Mouse (Mus musculus): ENCODE data around the gene Trit1. TPM values are rescaled to one million over a fixed set of nuclear protein-coding genes. Genes with fewer than 3 reads are reported as not detected.

Trit1 gene
- total and polyA plus RNA-seq, 3 experiments, result 2.4 to 5.5 (median 5.4) TPM

GRCm38 (mm10) chr4:122976885-122977284 lies 39.5 kb upstream of the Trit1 start:
- 80% methylated on average over 4 of the region's 4 CpGs for WGBS
- no peak for DNase-seq

GRCm38 (mm10) chr4:122978850-122979249 lies 37.5 kb upstream of the Trit1 start:
- WGBS, result 81% methylated on average over 2 of the region's 2 CpGs
- TF ChIP-seq POLR2A (IDR thresholded peaks at IDR 0.05; ENCODE audit: insufficient read depth, low read depth, low read length) (no peak), EP300 (IDR thresholded peaks at IDR 0.05; ENCODE audit: insufficient read depth, low read depth, low read length) (no peak), CTCF (IDR thresholded peaks at IDR 0.05) (no peak)
- H3K27ac ChIP-seq, result no peak overlapping the region
- H3K27me3 ChIP-seq (ENCODE audit: control insufficient read depth, insufficient read depth, low read length), result no peaks in the 10 kb centered on the region; the same call in 1 of the 2 replicates
- H3K4me1 ChIP-seq (ENCODE audit: control insufficient read depth, insufficient read depth, low read length), result no peaks in the 10 kb centered on the region
- no peak overlapping the region for H3K9ac ChIP-seq (ENCODE audit: low read depth, low read length)
- intact Hi-C loops (cut with DNase I), result no loop called here
- no peak overlapping the region for H3K4me3 ChIP-seq
- DNase-seq, result no peak
- H3K36me3 ChIP-seq (ENCODE audit: control insufficient read depth, insufficient read depth, low read length), result no peaks in the 10 kb centered on the region
- H3K79me2 ChIP-seq (replicated peaks; ENCODE audit: control insufficient read depth, insufficient read depth, low read length), result no peaks in the 10 kb centered on the region

More at GRCm38 (mm10) chr4:122976885-122977284, 39.5 kb upstream of the Trit1 start:
- no peak for TF ChIP-seq POLR2A (IDR thresholded peaks at IDR 0.05; ENCODE audit: insufficient read depth, low read depth, low read length)
- no peak for TF ChIP-seq EP300 (IDR thresholded peaks at IDR 0.05; ENCODE audit: insufficient read depth, low read depth, low read length)
- no peak for TF ChIP-seq CTCF (IDR thresholded peaks at IDR 0.05)
- Histone ChIP-seq H3K4me1 (ENCODE audit: control insufficient read depth, insufficient read depth, low read length) (no peaks in the 10 kb centered on the region), H3K36me3 (ENCODE audit: control insufficient read depth, insufficient read depth, low read length) (no peaks in the 10 kb centered on the region), H3K79me2 (replicated peaks; ENCODE audit: control insufficient read depth, insufficient read depth, low read length) (no peaks in the 10 kb centered on the region), H3K27me3 (ENCODE audit: control insufficient read depth, insufficient read depth, low read length) (no peaks in the 10 kb centered on the region; the same call in 1 of the 2 replicates), H3K4me3 (no peak overlapping the region), H3K27ac (no peak overlapping the region), H3K9ac (ENCODE audit: low read depth, low read length) (no peak overlapping the region)
- intact Hi-C loops (cut with DNase I), result no loop called here

GRCm38 (mm10) chr4:122979826-122980225 lies 36.6 kb upstream of the Trit1 start:
- WGBS, result 65% methylated on average over 3 of the region's 3 CpGs
- no peak overlapping the region for H3K27ac ChIP-seq
- intact Hi-C loops (cut with DNase I), result no loop called here

GRCm38 (mm10) chr4:122980684-122981083 lies 35.7 kb upstream of the Trit1 start:
- Histone ChIP-seq H3K27me3 (ENCODE audit: control insufficient read depth, insufficient read depth, low read length) (no peaks in the 10 kb centered on the region; the same call in 1 of the 2 replicates), H3K36me3 (ENCODE audit: control insufficient read depth, insufficient read depth, low read length) (no peaks in the 10 kb centered on the region), H3K4me3 (no peak overlapping the region), H3K27ac (no peak overlapping the region), H3K4me1 (ENCODE audit: control insufficient read depth, insufficient read depth, low read length) (no peaks in the 10 kb centered on the region), H3K9ac (ENCODE audit: low read depth, low read length) (no peak overlapping the region), H3K79me2 (replicated peaks; ENCODE audit: control insufficient read depth, insufficient read depth, low read length) (no peaks in the 10 kb centered on the region)
- intact Hi-C loops (cut with DNase I), result no loop called here
- WGBS, result 53% methylated on average over 2 of the region's 2 CpGs
- no peak for TF ChIP-seq EP300 (IDR thresholded peaks at IDR 0.05; ENCODE audit: insufficient read depth, low read depth, low read length)
- no peak for TF ChIP-seq POLR2A (IDR thresholded peaks at IDR 0.05; ENCODE audit: insufficient read depth, low read depth, low read length)
- no peak for TF ChIP-seq CTCF (IDR thresholded peaks at IDR 0.05)
- DNase-seq, result no peak

More at GRCm38 (mm10) chr4:122979826-122980225, 36.6 kb upstream of the Trit1 start:
- Histone ChIP-seq H3K36me3 (ENCODE audit: control insufficient read depth, insufficient read depth, low read length) (no peaks in the 10 kb centered on the region), H3K9ac (ENCODE audit: low read depth, low read length) (no peak overlapping the region), H3K79me2 (replicated peaks; ENCODE audit: control insufficient read depth, insufficient read depth, low read length) (no peaks in the 10 kb centered on the region), H3K4me3 (no peak overlapping the region), H3K27me3 (ENCODE audit: control insufficient read depth, insufficient read depth, low read length) (no peaks in the 10 kb centered on the region; the same call in 1 of the 2 replicates), H3K4me1 (ENCODE audit: control insufficient read depth, insufficient read depth, low read length) (no peaks in the 10 kb centered on the region)
- TF ChIP-seq EP300 (IDR thresholded peaks at IDR 0.05; ENCODE audit: insufficient read depth, low read depth, low read length), result no peak
- no peak for TF ChIP-seq POLR2A (IDR thresholded peaks at IDR 0.05; ENCODE audit: insufficient read depth, low read depth, low read length)
- TF ChIP-seq CTCF (IDR thresholded peaks at IDR 0.05), result no peak
- no peak for DNase-seq

- DNase-seq, result no peak
- H3K27ac ChIP-seq, result no peak overlapping the region
- TF ChIP-seq CTCF (IDR thresholded peaks at IDR 0.05), result no peak
- no peak for TF ChIP-seq POLR2A (IDR thresholded peaks at IDR 0.05; ENCODE audit: insufficient read depth, low read depth, low read length)
- TF ChIP-seq EP300 (IDR thresholded peaks at IDR 0.05; ENCODE audit: insufficient read depth, low read depth, low read length), result no peak
- intact Hi-C loops (cut with DNase I), result no loop called here
- no peaks in the 10 kb centered on the region for H3K4me1 ChIP-seq (ENCODE audit: control insufficient read depth, insufficient read depth, low read length)
- H3K4me3 ChIP-seq, result no peak overlapping the region
- no peak overlapping the region for H3K9ac ChIP-seq (ENCODE audit: low read depth, low read length)
- H3K36me3 ChIP-seq (ENCODE audit: control insufficient read depth, insufficient read depth, low read length), result no peaks in the 10 kb centered on the region
- H3K79me2 ChIP-seq (replicated peaks; ENCODE audit: control insufficient read depth, insufficient read depth, low read length), result no peaks in the 10 kb centered on the region
- no peaks in the 10 kb centered on the region; the same call in 1 of the 2 replicates for H3K27me3 ChIP-seq (ENCODE audit: control insufficient read depth, insufficient read depth, low read length)
- WGBS, result 60% methylated on average over 7 of the region's 7 CpGs
Measured at GRCm38 (mm10) chr4:122981238-122981637, 35.2 kb upstream of the Trit1 start.

- Histone ChIP-seq H3K27me3 (ENCODE audit: control insufficient read depth, insufficient read depth, low read length) (no peaks in the 10 kb centered on the region; the same call in 1 of the 2 replicates), H3K79me2 (replicated peaks; ENCODE audit: control insufficient read depth, insufficient read depth, low read length) (no peaks in the 10 kb centered on the region), H3K4me1 (ENCODE audit: control insufficient read depth, insufficient read depth, low read length) (no peaks in the 10 kb centered on the region), H3K9ac (ENCODE audit: low read depth, low read length) (no peak overlapping the region), H3K27ac (no peak overlapping the region), H3K4me3 (no peak overlapping the region), H3K36me3 (ENCODE audit: control insufficient read depth, insufficient read depth, low read length) (no peaks in the 10 kb centered on the region)
- no peak for DNase-seq
- intact Hi-C loops (cut with DNase I), result no loop called here
- no peak for TF ChIP-seq EP300 (IDR thresholded peaks at IDR 0.05; ENCODE audit: insufficient read depth, low read depth, low read length)
- no peak for TF ChIP-seq CTCF (IDR thresholded peaks at IDR 0.05)
- TF ChIP-seq POLR2A (IDR thresholded peaks at IDR 0.05; ENCODE audit: insufficient read depth, low read depth, low read length), result no peak
- WGBS, result 45% methylated on average over 3 of the region's 3 CpGs
Measured at GRCm38 (mm10) chr4:122981930-122982329, 34.5 kb upstream of the Trit1 start.

All from heart, adult 2 months (tissue).